Mouse (Mus musculus): ENCODE results near the gene Rita1. TPM values are rescaled to one million over a fixed set of nuclear protein-coding genes. Genes with fewer than 3 reads are reported as not detected.

The Rita1 gene
- 10 to 100 TPM; 24.1 to 27.3 TPM for total RNA-seq (2021)
- long read RNA-seq, transcript Rita1-201 (3 exons, 1,573 nt): major isoform, 16 of 30 reads
- long read RNA-seq, partial matches to known transcripts: 6 of 30 reads
- long read RNA-seq, other reads (novel, unspliced or antisense): 6 of 30 reads

GRCm38 (mm10) chr5:120612442-120612821 lies at the start of gene Rita1, which contains the start of gene Ddx54:
Gene Rita1, minus strand, starts transcription at chr5:120612589.
Gene Ddx54, plus strand, starts transcription at chr5:120612739.
- DNase-seq (ENCODE audit: low spot score in 2 of 2): peak; percentile 98 to 99

GRCm38 (mm10) chr5:120660816-120661215 lies 48.4 kb upstream of the Rita1 start:
- DNase-seq (ENCODE audit: low spot score in 2 of 2): peak; percentile 62 to 64

GRCm38 (mm10) chr5:120656281-120656751 lies 43.9 kb upstream of the Rita1 start:
- DNase-seq (ENCODE audit: low spot score in 2 of 2): peak; percentile 61 to 69

GRCm38 (mm10) chr5:120653873-120654272 lies 41.5 kb upstream of the Rita1 start:
- no peak for DNase-seq (ENCODE audit: low spot score in 2 of 2)

- no peak for DNase-seq (ENCODE audit: low spot score in 2 of 2)
Measured at GRCm38 (mm10) chr5:120652915-120653701, 40.7 kb upstream of the Rita1 start.

- DNase-seq (ENCODE audit: low spot score in 2 of 2): no peak
Measured at GRCm38 (mm10) chr5:120651230-120651629, 38.8 kb upstream of the Rita1 start.

GRCm38 (mm10) chr5:120649938-120650337 lies 37.5 kb upstream of the Rita1 start:
- peak in 1 of 2 experiments; percentile 30 for DNase-seq (ENCODE audit: low spot score in 2 of 2)

- DNase-seq (ENCODE audit: low spot score in 2 of 2): peak; percentile 62 to 64
Measured at GRCm38 (mm10) chr5:120649374-120649933, 37.1 kb upstream of the Rita1 start.

- peak; percentile 80 to 86 for DNase-seq (ENCODE audit: low spot score in 2 of 2)
Measured at GRCm38 (mm10) chr5:120648569-120649373, 36.4 kb upstream of the Rita1 start, which contains the start of gene Rasal1. Gene Rasal1, plus strand, starts transcription at chr5:120648812.

- peak in 1 of 2 experiments; percentile 23 for DNase-seq (ENCODE audit: low spot score in 2 of 2)
Measured at GRCm38 (mm10) chr5:120647814-120648491, 35.6 kb upstream of the Rita1 start.

GRCm38 (mm10) chr5:120647361-120647760 lies 35.0 kb upstream of the Rita1 start:
- DNase-seq (ENCODE audit: low spot score in 2 of 2): no peak

GRCm38 (mm10) chr5:120645851-120646250 lies 33.5 kb upstream of the Rita1 start:
- DNase-seq (ENCODE audit: low spot score in 2 of 2): peak in 1 of 2 experiments; percentile 41

- no peak for DNase-seq (ENCODE audit: low spot score in 2 of 2)
Measured at GRCm38 (mm10) chr5:120644227-120644626, 31.8 kb upstream of the Rita1 start.

GRCm38 (mm10) chr5:120643365-120644085 lies 31.1 kb upstream of the Rita1 start:
- peak in 1 of 2 experiments; percentile 46 for DNase-seq (ENCODE audit: low spot score in 2 of 2)

- DNase-seq (ENCODE audit: low spot score in 2 of 2): no peak
Measured at GRCm38 (mm10) chr5:120640094-120640493, 27.7 kb upstream of the Rita1 start.

- DNase-seq (ENCODE audit: low spot score in 2 of 2): no peak
Measured at GRCm38 (mm10) chr5:120635633-120636032, 23.2 kb upstream of the Rita1 start.

- no peak for DNase-seq (ENCODE audit: low spot score in 2 of 2)
Measured at GRCm38 (mm10) chr5:120634860-120635259, 22.5 kb upstream of the Rita1 start.

- DNase-seq (ENCODE audit: low spot score in 2 of 2): no peak
Measured at GRCm38 (mm10) chr5:120634131-120634530, 21.7 kb upstream of the Rita1 start, which contains the start of gene Cfap73. Gene Cfap73, minus strand, starts transcription at chr5:120634235.

GRCm38 (mm10) chr5:120631892-120632291 lies 19.5 kb upstream of the Rita1 start:
- no peak for DNase-seq (ENCODE audit: low spot score in 2 of 2)

GRCm38 (mm10) chr5:120631128-120631527 lies 18.7 kb upstream of the Rita1 start:
- no peak for DNase-seq (ENCODE audit: low spot score in 2 of 2)

Measured in layer of hippocampus, postnatal 10 days (tissue).